Mouse (Mus musculus) CH12.LX (cell line): ENCODE measurements at regions not wholly inside any gene's neighbourhood (a gene's known extent, or its start where the extent isn't known, plus 50 kb on each side); places are given as distances from the start of the nearest gene placed in this dataset.
A peak's percentile ranks its signal among the peaks of the same experiment; 100 is the strongest.

ENCODE experiments used
- DNase-seq: peaks from one replicate; pipeline ENCODE4 v3.0.0-alpha.2; 2013; ENCODE audit errors: extremely low read depth
- H3K27ac ChIP-seq: 2 replicates; pipeline ENCODE4 v1.5.1; 2012; ENCODE audit warnings: low read depth, mild to moderate bottlenecking, control low read depth, moderate library complexity; ENCODE audit not compliant: insufficient read depth
- H3K27me3 ChIP-seq: replicated peaks from 2 replicates; pipeline ENCODE3; 2012; ENCODE audit warnings: inconsistent platforms
- H3K36me3 ChIP-seq, 2 experiments: replicated peaks in 1 of 2; 2 replicates each; pipeline versions ENCODE3 to v1.6.1; 2012; ENCODE audit warnings: inconsistent platforms in 1 of 2, low read length in 1 of 2, mild to moderate bottlenecking in 1 of 2, mixed read lengths in 1 of 2, moderate library complexity in 1 of 2; ENCODE audit not compliant: control insufficient read depth in 1 of 2, insufficient read depth in 1 of 2
- H3K4me1 ChIP-seq, 2 experiments: 2 replicates each; pipeline ENCODE4 v1.6.1; 2012; ENCODE audit warnings: inconsistent platforms in 1 of 2, moderate library complexity in 1 of 2; ENCODE audit not compliant: insufficient read depth in 2 of 2, control insufficient read depth in 1 of 2
- H3K4me2 ChIP-seq: 2 replicates; pipeline ENCODE4 v1.6.1; 2012; ENCODE audit warnings: low read depth, mild to moderate bottlenecking, control low read depth; ENCODE audit not compliant: poor library complexity, insufficient read depth, severe bottlenecking
- H3K4me3 ChIP-seq, 3 experiments: fragments of 150-350 bp in 1 of 3; sonication (generic) in 1 of 3; replicated peaks in 1 of 3; 2 replicates each; pipeline versions ENCODE3 to v1.5.1; 2011 to 2012; ENCODE audit warnings: low read depth in 2 of 3, low read length in 2 of 3, mild to moderate bottlenecking in 2 of 3, moderate library complexity in 2 of 3, control low read depth in 1 of 3, improper control_type of control experiment in 1 of 3, inconsistent platforms in 1 of 3, mixed read lengths in 1 of 3; ENCODE audit not compliant: poor library complexity in 1 of 3
- H3K79me2 ChIP-seq: replicated peaks from 2 replicates; pipeline ENCODE4 v1.6.1; 2012; ENCODE audit warnings: mild to moderate bottlenecking, moderate library complexity; ENCODE audit not compliant: control insufficient read depth, poor library complexity, insufficient read depth, severe bottlenecking; ENCODE audit errors: extremely low read depth
- H3K9ac ChIP-seq: 2 replicates; pipeline ENCODE4 v1.6.1; 2012; ENCODE audit warnings: low read depth, mild to moderate bottlenecking, control low read depth, moderate library complexity; ENCODE audit not compliant: insufficient read depth
- H3K9me3 ChIP-seq: replicated peaks from 2 replicates; pipeline ENCODE3; 2012; ENCODE audit warnings: low read length, inconsistent platforms, mixed read lengths
- BHLHE40 ChIP-seq: IDR thresholded peaks from 2 replicates; pipeline ENCODE4 v1.6.1; 2011; ENCODE audit warnings: mild to moderate bottlenecking, low read depth, low read length, improper control_type of control experiment
- CHD1 ChIP-seq: IDR thresholded peaks from 2 replicates; pipeline ENCODE4 v1.6.1; 2012; ENCODE audit warnings: low read depth, low read length, improper control_type of control experiment, inconsistent platforms
- CHD2 ChIP-seq: IDR thresholded peaks from 2 replicates; pipeline ENCODE4 v1.6.1; 2011; ENCODE audit warnings: low read length, improper control_type of control experiment
- CTCF ChIP-seq, 2 experiments: IDR thresholded peaks in 1 of 2; conservative IDR thresholded peaks in 1 of 2; 2 replicates each; pipeline ENCODE4 v1.5.1; 2011 to 2012; ENCODE audit warnings: low read depth in 2 of 2, low read length in 2 of 2, improper control_type of control experiment in 1 of 2, inconsistent platforms in 1 of 2, mild to moderate bottlenecking in 1 of 2, moderate library complexity in 1 of 2
- E2F4 ChIP-seq: IDR thresholded peaks from 2 replicates; pipeline ENCODE4 v1.6.1; 2011; ENCODE audit warnings: low read depth, low read length, improper control_type of control experiment; ENCODE audit not compliant: insufficient replicate concordance
- ELF1 ChIP-seq: IDR thresholded peaks from 2 replicates; pipeline ENCODE4 v1.6.1; 2014; ENCODE audit warnings: low read depth, mild to moderate bottlenecking, inconsistent platforms, low read length, improper control_type of control experiment
- EP300 ChIP-seq: IDR thresholded peaks from 2 replicates; pipeline ENCODE4 v1.6.1; 2011; ENCODE audit warnings: low read length, improper control_type of control experiment
- ETS1 ChIP-seq: conservative IDR thresholded peaks from 2 replicates; pipeline ENCODE4 v1.6.1; 2012; ENCODE audit warnings: low read depth, mild to moderate bottlenecking, inconsistent platforms, low read length, improper control_type of control experiment, moderate library complexity
- GABPA ChIP-seq: IDR thresholded peaks from 2 replicates; pipeline ENCODE4 v1.6.1; 2012; ENCODE audit warnings: low read depth, low read length, improper control_type of control experiment, inconsistent platforms; ENCODE audit not compliant: insufficient replicate concordance
- KAT2A ChIP-seq: IDR thresholded peaks from 2 replicates; pipeline ENCODE4 v1.6.1; 2012; ENCODE audit warnings: low read length, improper control_type of control experiment, inconsistent platforms; ENCODE audit not compliant: insufficient replicate concordance
- MAZ ChIP-seq: IDR thresholded peaks from 2 replicates; pipeline ENCODE4 v1.6.1; 2012; ENCODE audit warnings: low read depth, mild to moderate bottlenecking, inconsistent platforms, low read length, improper control_type of control experiment, moderate library complexity
- MYC ChIP-seq: IDR thresholded peaks from 2 replicates; pipeline ENCODE4 v1.6.1; 2011; ENCODE audit warnings: low read depth, mild to moderate bottlenecking, improper control_type of control experiment, low read length
- POLR2AphosphoS2 ChIP-seq: IDR thresholded peaks from 2 replicates; pipeline ENCODE4 v1.6.1; 2011; ENCODE audit warnings: low read depth, low read length, improper control_type of control experiment
- RAD21 ChIP-seq: IDR thresholded peaks from 2 replicates; pipeline ENCODE4 v1.6.1; 2011; ENCODE audit warnings: low read depth, mild to moderate bottlenecking, low read length, improper control_type of control experiment, moderate library complexity
- RCOR1 ChIP-seq: conservative IDR thresholded peaks from 2 replicates; pipeline ENCODE4 v1.6.1; 2012; ENCODE audit warnings: low read depth, mild to moderate bottlenecking, inconsistent platforms, low read length, improper control_type of control experiment
- SMC3 ChIP-seq: IDR thresholded peaks from 2 replicates; pipeline ENCODE4 v1.6.1; 2011; ENCODE audit warnings: low read depth, low read length, improper control_type of control experiment
- USF2 ChIP-seq: conservative IDR thresholded peaks from 2 replicates; pipeline ENCODE4 v1.6.1; 2011; ENCODE audit warnings: low read depth, low read length, improper control_type of control experiment
- ZC3H11A ChIP-seq: IDR thresholded peaks from 2 replicates; pipeline ENCODE4 v1.6.1; 2012; ENCODE audit warnings: low read depth, mild to moderate bottlenecking, inconsistent platforms, low read length, improper control_type of control experiment
- ZKSCAN1 ChIP-seq: IDR thresholded peaks from 2 replicates; pipeline ENCODE4 v1.6.1; 2012; ENCODE audit warnings: low read depth, inconsistent platforms, low read length, improper control_type of control experiment, borderline replicate concordance
- ZMIZ1 ChIP-seq: IDR thresholded peaks from 2 replicates; pipeline ENCODE4 v1.6.1; 2012; ENCODE audit warnings: low read depth, mild to moderate bottlenecking, inconsistent platforms, low read length, improper control_type of control experiment
- ZNF384 ChIP-seq: IDR thresholded peaks from 2 replicates; pipeline ENCODE4 v1.6.1; 2012; ENCODE audit warnings: low read depth, low read length, improper control_type of control experiment, inconsistent platforms
- dilution Hi-C: fragments of 300-500 bp; cut with MboI; formaldehyde crosslinking; loops from 2 replicates; pipeline ENCODE4 v1.14.3; 2020; ENCODE audit warnings: low sequenced_read_pairs; ENCODE audit not compliant: extremely low pct_unique_long_range_greater_than_20kb, extremely low pct_ligation_motif_present
- in situ Hi-C: fragments of 300-500 bp; cut with MboI; formaldehyde crosslinking; loops from 3 replicates; pipeline ENCODE4 v1.14.3; 2019; ENCODE audit warnings: low sequenced_read_pairs, low pct_ligation_motif_present, low pct_unique_long_range_greater_than_20kb, mixed read lengths

GRCm38 (mm10) chr14:86562728-86563127, 578.3 kb downstream of the Diaph3 start:
- no peak overlapping the region for H3K4me3 ChIP-seq
- no peak overlapping the region for H3K4me2 ChIP-seq
- no peaks in the 10 kb centered on the region for H3K36me3 ChIP-seq
- DNase-seq: peak; percentile 28
- H3K9ac ChIP-seq: no peak overlapping the region
- dilution Hi-C loops (no loop called here), in situ Hi-C loops (no loop called here)
- no peaks in the 10 kb centered on the region for H3K79me2 ChIP-seq
- TF ChIP-seq MYC (no peak), CTCF (conservative IDR thresholded peaks at IDR 0.05 in 1 of 2, IDR thresholded peaks at IDR 0.05 in 1 of 2; ENCODE audit: low read depth in 2 of 2, low read length in 2 of 2) (peak; percentile 25 to 70; a peak in 3 of 4 replicates), SMC3 (peak; percentile 52), RAD21 (peak; percentile 70)
- H3K4me1 ChIP-seq: peaks cover 0 to 3% of the 10 kb centered on the region in 2 experiments; a peak in 1 of 4 replicates
- no peaks in the 10 kb centered on the region for H3K27me3 ChIP-seq
- H3K9me3 ChIP-seq: no peaks in the 10 kb centered on the region
- H3K27ac ChIP-seq: no peak overlapping the region

- Histone ChIP-seq H3K27ac (no peak overlapping the region), H3K79me2 (no peaks in the 10 kb centered on the region), H3K4me3 (no peak overlapping the region), H3K9me3 (no peaks in the 10 kb centered on the region), H3K36me3 (no peaks in the 10 kb centered on the region), H3K9ac (no peak overlapping the region), H3K4me1 (peaks cover 0 to 2% of the 10 kb centered on the region in 2 experiments; a peak in 1 of 4 replicates), H3K4me2 (no peak overlapping the region), H3K27me3 (no peaks in the 10 kb centered on the region)
- dilution Hi-C loops: no loop called here
- in situ Hi-C loops: no loop called here
- no peak for TF ChIP-seq ELF1
- no peak for TF ChIP-seq CTCF (conservative IDR thresholded peaks at IDR 0.05 in 1 of 2, IDR thresholded peaks at IDR 0.05 in 1 of 2; ENCODE audit: low read depth in 2 of 2, low read length in 2 of 2)
- no peak for TF ChIP-seq E2F4
- no peak for TF ChIP-seq RCOR1
- no peak for TF ChIP-seq POLR2AphosphoS2
- TF ChIP-seq GABPA: no peak
- no peak for TF ChIP-seq ZNF384
- no peak for DNase-seq
These were observed 603.0 kb downstream of the Diaph3 start for GRCm38 (mm10) chr14:86537992-86538391.

- Histone ChIP-seq H3K79me2 (no peaks in the 10 kb centered on the region), H3K4me1 (peaks cover 0 to 2% of the 10 kb centered on the region in 2 experiments; a peak in 1 of 4 replicates), H3K9me3 (no peaks in the 10 kb centered on the region), H3K4me3 (no peak overlapping the region), H3K27me3 (no peaks in the 10 kb centered on the region), H3K27ac (no peak overlapping the region), H3K4me2 (no peak overlapping the region), H3K36me3 (no peaks in the 10 kb centered on the region), H3K9ac (no peak overlapping the region)
- DNase-seq: no peak
- no peak for TF ChIP-seq BHLHE40
- no peak for TF ChIP-seq SMC3
- no peak for TF ChIP-seq CHD2
- no peak for TF ChIP-seq USF2
- TF ChIP-seq POLR2AphosphoS2: no peak
- TF ChIP-seq CHD1: no peak
- no peak for TF ChIP-seq ZMIZ1
- TF ChIP-seq ZC3H11A: no peak
- no peak for TF ChIP-seq MAZ
- TF ChIP-seq RCOR1: no peak
- no peak for TF ChIP-seq EP300
- TF ChIP-seq E2F4: no peak
- no peak for TF ChIP-seq RAD21
- TF ChIP-seq KAT2A: no peak
- TF ChIP-seq ZKSCAN1: no peak
- no peak for TF ChIP-seq ETS1
- dilution Hi-C loops (no loop called here), in situ Hi-C loops (no loop called here)
These were observed 604.6 kb downstream of the Diaph3 start for GRCm38 (mm10) chr14:86536341-86537027.
